Mouse (Mus musculus) right cerebral cortex, postnatal 36 days (tissue): ENCODE measurements at regions not wholly inside any gene's neighbourhood (a gene's known extent, or its start where the extent isn't known, plus 50 kb on each side); places are given as distances from the start of the nearest gene placed in this dataset.

ENCODE experiments used
- DNase-seq, 2 experiments: peaks; one replicate each; pipeline ENCODE4 v3.0.0; 2022; ENCODE audit warnings: low spot score in 2 of 2, mixed read lengths in 1 of 2

- no peak for DNase-seq
Measured at GRCm38 (mm10) chr10:17592387-17592786, 130.6 kb upstream of the Cited2 start.

GRCm38 (mm10) chr10:17596126-17596525, 126.9 kb upstream of the Cited2 start:
- DNase-seq: no peak

GRCm38 (mm10) chr10:17596743-17597142, 126.3 kb upstream of the Cited2 start:
- DNase-seq: no peak

- DNase-seq: no peak
Measured at GRCm38 (mm10) chr10:17599246-17599645, 123.8 kb upstream of the Cited2 start.

- no peak for DNase-seq
Measured at GRCm38 (mm10) chr10:17599831-17600761, 122.9 kb upstream of the Cited2 start.

GRCm38 (mm10) chr10:17600762-17601108, 122.3 kb upstream of the Cited2 start:
- DNase-seq: no peak

GRCm38 (mm10) chr10:17602446-17602845, 120.6 kb upstream of the Cited2 start:
- no peak for DNase-seq

GRCm38 (mm10) chr10:17608220-17608619, 114.8 kb upstream of the Cited2 start:
- no peak for DNase-seq

GRCm38 (mm10) chr10:17610592-17610991, 112.4 kb upstream of the Cited2 start:
- no peak for DNase-seq

- no peak for DNase-seq
Measured at GRCm38 (mm10) chr10:17613281-17613680, 109.7 kb upstream of the Cited2 start.

GRCm38 (mm10) chr10:17618024-17618423, 105.0 kb upstream of the Cited2 start:
- DNase-seq: no peak

GRCm38 (mm10) chr10:17619617-17620016, 103.4 kb upstream of the Cited2 start:
- no peak for DNase-seq

- DNase-seq: no peak
Measured at GRCm38 (mm10) chr10:17621703-17622385, 101.2 kb upstream of the Cited2 start.

GRCm38 (mm10) chr10:17622802-17623201, 100.2 kb upstream of the Cited2 start:
- DNase-seq: no peak

GRCm38 (mm10) chr10:17629709-17630108, 93.3 kb upstream of the Cited2 start:
- no peak for DNase-seq

- no peak for DNase-seq
Measured at GRCm38 (mm10) chr10:17630861-17631581, 92.0 kb upstream of the Cited2 start.

- DNase-seq: no peak
Measured at GRCm38 (mm10) chr10:17631817-17632216, 91.2 kb upstream of the Cited2 start.

- DNase-seq: no peak
Measured at GRCm38 (mm10) chr10:17632959-17633674, 89.9 kb upstream of the Cited2 start.

GRCm38 (mm10) chr10:17645363-17645762, 77.7 kb upstream of the Cited2 start:
- DNase-seq: no peak

GRCm38 (mm10) chr10:17646391-17646790, 76.6 kb upstream of the Cited2 start:
- no peak for DNase-seq

- DNase-seq: no peak
Measured at GRCm38 (mm10) chr10:17648077-17648476, 74.9 kb upstream of the Cited2 start.
